Mouse (Mus musculus) neural tube, embryonic 11.5 days (tissue): ENCODE measurements at regions not wholly inside any gene's neighbourhood (a gene's known extent, or its start where the extent isn't known, plus 50 kb on each side); places are given as distances from the start of the nearest gene placed in this dataset.
A peak's percentile ranks its signal among the peaks of the same experiment; 100 is the strongest.

Experiments
- ATAC-seq: fragments of 200-750 bp; cut with Nextera tagmentation; 2 replicates; pipeline ENCODE4 v1.8.0; 2017; ENCODE audit warnings: moderate number of reproducible peaks, mild to moderate bottlenecking, moderate TSS enrichment, moderate library complexity; ENCODE audit not compliant: insufficient read depth, low FRiP score, low TSS enrichment
- DNase-seq: peaks from one replicate; pipeline ENCODE4 v3.0.0-alpha.2; 2015; ENCODE audit warnings: low spot score
- H3K27ac ChIP-seq: fragments of 300-500 bp; sonication (generic); 2 replicates; pipeline ENCODE4 v1.5.1; 2014; ENCODE audit warnings: low read depth, mild to moderate bottlenecking, low read length
- H3K27me3 ChIP-seq: fragments of 300-500 bp; sonication (generic); 2 replicates; pipeline ENCODE4 v1.6.1; 2014; ENCODE audit warnings: mild to moderate bottlenecking, low read length, mixed read lengths; ENCODE audit not compliant: control insufficient read depth, insufficient read depth
- H3K36me3 ChIP-seq: fragments of 300-500 bp; sonication (generic); 2 replicates; pipeline ENCODE4 v1.6.1; 2014; ENCODE audit warnings: mild to moderate bottlenecking, low read length, moderate library complexity, mixed read lengths; ENCODE audit not compliant: control insufficient read depth, insufficient read depth
- H3K4me1 ChIP-seq: fragments of 300-500 bp; sonication (generic); 2 replicates; pipeline ENCODE4 v1.6.1; 2014; ENCODE audit warnings: low read length, mixed read lengths; ENCODE audit not compliant: control insufficient read depth, insufficient read depth
- H3K4me2 ChIP-seq: fragments of 300-500 bp; sonication (generic); 2 replicates; pipeline ENCODE4 v1.6.1; 2014; ENCODE audit warnings: low read depth, mild to moderate bottlenecking, moderate library complexity
- H3K4me3 ChIP-seq: fragments of 300-500 bp; sonication (generic); 2 replicates; pipeline ENCODE4 v1.5.1; 2014; ENCODE audit warnings: low read depth, low read length
- H3K9ac ChIP-seq: fragments of 300-500 bp; sonication (generic); 2 replicates; pipeline ENCODE4 v1.6.1; 2014; ENCODE audit warnings: mild to moderate bottlenecking, low read length
- H3K9me3 ChIP-seq: fragments of 300-500 bp; sonication (generic); 2 replicates; pipeline ENCODE4 v1.6.1; 2016; ENCODE audit warnings: low read length; ENCODE audit not compliant: control insufficient read depth
- WGBS: fragments of 180-500 bp; shearing (Covaris S2); extraction: QIAGEN DNeasy Blood & Tissue Kit; methylation state at CpG from one replicate; pipeline ENCODE4 v1.1.7; 2014; 5-methylcytosine and 5-hydroxymethylcytosine counted together

- ATAC-seq (no peak), DNase-seq (no peak)
- Histone ChIP-seq H3K4me1 (peaks cover 19% of the 10 kb centered on the region), H3K4me3 (no peak overlapping the region), H3K9me3 (0 out of 2 replicates have a peak, but pooled peaks cover 4% of the 10 kb centered on the region), H3K36me3 (no peaks in the 10 kb centered on the region), H3K27me3 (no peaks in the 10 kb centered on the region), H3K9ac (no peak overlapping the region), H3K4me2 (no peak overlapping the region), H3K27ac (no peak overlapping the region)
- WGBS, result 92% methylated on average over 5 of the region's 5 CpGs
These were observed 98.6 kb upstream of the Gm26897 start for GRCm38 (mm10) chr5:111635092-111635491.

GRCm38 (mm10) chr5:111636969-111637368, 96.8 kb upstream of the Gm26897 start:
- Histone ChIP-seq H3K36me3 (no peaks in the 10 kb centered on the region), H3K27ac (no peak overlapping the region), H3K9ac (no peak overlapping the region), H3K4me3 (no peak overlapping the region), H3K9me3 (peaks cover 4% of the 10 kb centered on the region; the same call in 1 of the 2 replicates), H3K4me2 (no peak overlapping the region), H3K4me1 (peaks cover 11% of the 10 kb centered on the region), H3K27me3 (no peaks in the 10 kb centered on the region)
- WGBS, result 57% methylated on average over 4 of the region's 4 CpGs
- DNase-seq, result no peak
- ATAC-seq, result no peak

- no peak overlapping the region for H3K4me3 ChIP-seq
- ATAC-seq (no peak), DNase-seq (no peak)
- no peaks in the 10 kb centered on the region for H3K27me3 ChIP-seq
- no peaks in the 10 kb centered on the region for H3K36me3 ChIP-seq
- no peaks in the 10 kb centered on the region; the same call in 1 of the 2 replicates for H3K9me3 ChIP-seq
- no peak overlapping the region for H3K4me2 ChIP-seq
- H3K4me1 ChIP-seq, result peaks cover 8% of the 10 kb centered on the region
- no peak overlapping the region for H3K27ac ChIP-seq
- H3K9ac ChIP-seq, result no peak overlapping the region
- 63% methylated on average over 7 of the region's 7 CpGs for WGBS
These were observed 95.4 kb upstream of the Gm26897 start for GRCm38 (mm10) chr5:111638306-111638705.

DNA sequence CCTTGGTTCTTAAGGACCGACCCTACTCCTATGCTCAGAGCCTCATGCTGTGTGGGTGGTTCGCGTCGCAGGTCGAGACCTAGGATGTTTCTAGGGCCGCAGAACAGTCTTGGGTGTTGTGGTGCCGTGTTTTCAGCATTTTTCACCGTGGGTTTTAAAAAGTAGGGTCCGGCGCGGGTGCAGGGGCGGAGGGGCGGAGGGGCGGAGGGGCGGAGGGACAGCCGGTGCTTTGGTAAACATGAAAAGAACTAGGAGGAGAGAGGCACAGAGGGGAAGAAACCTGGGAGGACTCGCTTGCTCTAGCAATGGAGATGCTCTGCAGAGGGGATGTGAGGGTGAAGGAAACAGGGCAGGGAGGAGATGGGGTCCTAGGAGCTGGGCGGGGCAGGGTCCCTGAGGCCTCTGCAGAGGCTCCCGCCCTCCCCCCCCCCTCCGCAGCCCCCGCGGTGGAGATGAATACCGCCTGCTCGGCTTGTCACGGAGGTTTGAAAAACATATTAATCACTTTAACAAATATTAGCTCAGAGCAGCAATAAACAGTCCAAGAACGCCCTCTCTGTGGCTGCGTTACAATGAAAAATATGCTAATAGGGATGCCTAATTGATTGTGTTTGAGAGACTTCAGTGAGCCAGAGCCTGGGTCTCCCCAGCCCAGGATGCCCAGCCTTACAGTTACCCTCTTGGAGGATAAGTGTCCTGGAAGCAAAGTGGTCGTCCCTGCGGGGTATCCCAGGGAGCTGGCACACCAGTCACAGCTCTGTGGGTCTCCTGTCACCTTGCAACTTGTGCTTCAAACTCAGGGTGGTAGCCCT, 94.0 kb upstream of the Gm26897 start:
- Histone ChIP-seq H3K27ac (no peak overlapping the region), H3K27me3 (no peaks in the 10 kb centered on the region), H3K9me3 (no peaks in the 10 kb centered on the region; the same call in 1 of the 2 replicates), H3K4me3 (no peak overlapping the region), H3K9ac (no peak overlapping the region), H3K4me2 (peak overlapping the region; percentile 26), H3K4me1 (peaks cover 8% of the 10 kb centered on the region), H3K36me3 (no peaks in the 10 kb centered on the region)
- peak; percentile 45; the same call in 1 of the 2 replicates for ATAC-seq
- WGBS, result 2% methylated on average over 29 of the region's 29 CpGs
- DNase-seq, result peak; percentile 43

DNA sequence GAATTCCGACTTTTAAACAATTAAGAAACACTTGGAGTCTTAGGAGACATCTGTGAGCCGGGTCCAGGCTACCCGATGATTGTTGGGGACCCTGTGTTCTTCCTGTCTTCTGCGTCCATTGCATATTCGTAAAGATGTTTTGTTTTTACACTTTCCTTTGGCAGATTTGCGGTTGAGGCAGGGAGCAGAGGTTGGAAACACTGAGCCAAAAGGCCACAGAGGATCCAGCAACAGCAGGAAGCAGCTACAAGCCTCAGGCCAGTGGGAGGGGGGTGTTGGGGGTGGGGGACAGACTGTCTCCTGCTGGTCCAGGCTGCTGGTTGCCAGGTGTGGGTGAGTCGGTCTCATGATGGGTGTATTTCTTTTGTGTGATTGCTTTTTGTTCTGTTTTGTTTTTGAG, 92.7 kb upstream of the Gm26897 start:
- Histone ChIP-seq H3K36me3 (no peaks in the 10 kb centered on the region), H3K9me3 (no peaks in the 10 kb centered on the region; the same call in 1 of the 2 replicates), H3K4me2 (no peak overlapping the region), H3K4me3 (no peak overlapping the region), H3K27me3 (no peaks in the 10 kb centered on the region), H3K4me1 (peaks cover 10% of the 10 kb centered on the region), H3K27ac (no peak overlapping the region), H3K9ac (no peak overlapping the region)
- ATAC-seq, result no peak
- 53% methylated on average over 7 of the region's 7 CpGs for whole genome bisulfite sequencing
- no peak for DNase-seq

- no peak overlapping the region for H3K27ac ChIP-seq
- H3K9ac ChIP-seq, result no peak overlapping the region
- 82% methylated on average over 4 of the region's 4 CpGs for WGBS
- ATAC-seq, result no peak
- H3K36me3 ChIP-seq, result no peaks in the 10 kb centered on the region
- no peak overlapping the region for H3K4me3 ChIP-seq
- no peaks in the 10 kb centered on the region for H3K27me3 ChIP-seq
- H3K4me2 ChIP-seq, result no peak overlapping the region
- no peak for DNase-seq
- peaks cover 10% of the 10 kb centered on the region for H3K4me1 ChIP-seq
- no peaks in the 10 kb centered on the region; the same call in 1 of the 2 replicates for H3K9me3 ChIP-seq
These were observed 92.0 kb upstream of the Gm26897 start for GRCm38 (mm10) chr5:111641685-111642084.

DNA sequence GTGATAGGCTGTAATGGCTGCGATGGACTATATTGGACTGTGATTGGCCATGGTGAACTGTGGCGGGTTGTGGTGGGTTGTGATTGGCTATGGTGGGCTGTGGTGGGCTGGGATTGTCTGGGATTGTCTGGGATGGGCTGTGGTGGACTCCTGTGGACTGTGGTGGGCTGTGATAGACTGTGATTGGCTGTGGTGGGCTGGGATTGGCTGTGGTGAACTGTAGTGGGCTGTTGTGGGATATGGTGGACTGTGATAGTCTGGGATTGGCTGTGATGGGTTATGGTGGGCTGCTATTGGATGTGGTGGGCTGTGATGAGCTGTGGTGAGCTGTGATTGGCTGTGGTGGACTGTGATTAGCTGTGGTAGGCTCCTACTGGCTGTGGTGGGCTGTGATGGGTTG, 89.6 kb upstream of the Gm26897 start:
- no peak overlapping the region for H3K27ac ChIP-seq
- no peak overlapping the region for H3K9ac ChIP-seq
- H3K9me3 ChIP-seq, result no peaks in the 10 kb centered on the region; the same call in 1 of the 2 replicates
- H3K36me3 ChIP-seq, result no peaks in the 10 kb centered on the region
- H3K4me2 ChIP-seq, result no peak overlapping the region
- no peaks in the 10 kb centered on the region for H3K27me3 ChIP-seq
- peaks cover 18% of the 10 kb centered on the region for H3K4me1 ChIP-seq
- ATAC-seq (no peak), DNase-seq (no peak)
- no peak overlapping the region for H3K4me3 ChIP-seq
- 95% methylated on average over 2 of the region's 2 CpGs for WGBS

DNA sequence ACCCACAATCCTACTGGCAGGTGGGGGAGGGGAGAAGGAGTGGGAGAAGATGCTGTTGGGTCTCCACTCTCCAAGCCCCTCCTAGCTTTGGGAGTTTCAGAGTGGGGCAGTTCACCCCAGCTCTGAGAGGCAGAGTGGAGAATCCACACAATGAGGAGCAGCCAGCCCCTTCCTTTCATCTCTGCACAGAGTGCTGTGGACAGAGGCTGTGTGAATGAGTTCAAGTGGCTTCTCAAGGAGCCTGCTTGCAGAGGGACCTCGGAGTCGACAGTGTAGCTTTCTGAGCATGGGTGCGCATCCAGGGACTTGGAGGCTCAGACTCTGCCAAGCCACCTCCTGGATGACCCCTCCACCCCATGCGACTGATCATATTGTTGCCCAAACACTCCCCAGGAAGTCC, 88.9 kb upstream of the Gm26897 start:
- 82% methylated on average over 4 of the region's 4 CpGs for WGBS
- no peak overlapping the region for H3K4me3 ChIP-seq
- H3K4me2 ChIP-seq, result no peak overlapping the region
- ATAC-seq, result no peak
- DNase-seq, result no peak
- H3K27ac ChIP-seq, result no peak overlapping the region
- H3K4me1 ChIP-seq, result peaks cover 21% of the 10 kb centered on the region
- H3K27me3 ChIP-seq, result no peaks in the 10 kb centered on the region
- H3K36me3 ChIP-seq, result no peaks in the 10 kb centered on the region
- no peaks in the 10 kb centered on the region; the same call in 1 of the 2 replicates for H3K9me3 ChIP-seq
- no peak overlapping the region for H3K9ac ChIP-seq

- ATAC-seq (no peak), DNase-seq (no peak)
- Histone ChIP-seq H3K27me3 (no peaks in the 10 kb centered on the region), H3K4me3 (no peak overlapping the region), H3K9me3 (no peaks in the 10 kb centered on the region), H3K9ac (no peak overlapping the region), H3K36me3 (no peaks in the 10 kb centered on the region), H3K4me1 (peaks cover 15% of the 10 kb centered on the region), H3K4me2 (no peak overlapping the region), H3K27ac (no peak overlapping the region)
- WGBS, result 84% methylated on average over 6 of the region's 6 CpGs
These were observed 86.0 kb upstream of the Gm26897 start for GRCm38 (mm10) chr5:111647686-111648200.
